Mouse (Mus musculus): Measurements from ENCODE around the gene Mmp9. TPM values are rescaled to one million over a fixed set of nuclear protein-coding genes. Genes with fewer than 3 reads are reported as not detected.

The Mmp9 gene
- polyA plus RNA-seq, 1 experiment from 2014 or later: 2.0 TPM

DNA sequence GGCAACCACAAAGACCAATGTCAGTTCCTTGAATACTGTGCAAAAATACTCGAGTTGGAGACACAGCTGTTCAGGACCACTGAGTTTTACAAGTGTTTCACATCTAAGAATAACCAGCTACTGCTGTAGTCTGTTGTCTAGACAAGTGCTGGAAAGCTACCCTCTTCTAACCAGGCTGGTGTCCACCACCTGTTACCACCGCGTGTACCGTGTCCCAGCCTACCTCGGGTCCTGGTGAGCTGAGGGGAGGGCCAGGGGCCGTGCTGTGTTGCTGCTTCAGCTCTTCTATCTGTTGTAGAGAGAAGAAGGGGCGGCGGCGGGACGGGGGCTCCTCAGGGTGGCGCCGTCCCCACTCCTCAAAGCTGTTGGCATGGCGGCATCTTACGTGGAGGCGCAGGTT is 41.5 kb upstream of the Mmp9 start:
- no peak for DNase-seq (ENCODE audit: low spot score, missing footprints)
- 90% methylated on average over 15 of the region's 15 CpGs for WGBS
- no peak overlapping the region for H3K4me2 ChIP-seq
- no peak overlapping the region for H3K9ac ChIP-seq (ENCODE audit: low read length)
- H3K4me1 ChIP-seq (ENCODE audit: control insufficient read depth, insufficient read depth, low read length): no peaks in the 10 kb centered on the region
- H3K9me3 ChIP-seq (ENCODE audit: control insufficient read depth, low read length): no peaks in the 10 kb centered on the region
- peaks cover 48% of the 10 kb centered on the region for H3K36me3 ChIP-seq (ENCODE audit: control insufficient read depth, insufficient read depth, low read length)
- no peak overlapping the region for H3K27ac ChIP-seq (ENCODE audit: low read depth, low read length)
- no peak overlapping the region for H3K4me3 ChIP-seq (ENCODE audit: low read depth, low read length)
- no peak for ATAC-seq (ENCODE audit: low FRiP score)
- H3K27me3 ChIP-seq (ENCODE audit: control insufficient read depth, insufficient read depth, low read length): no peaks in the 10 kb centered on the region

DNA sequence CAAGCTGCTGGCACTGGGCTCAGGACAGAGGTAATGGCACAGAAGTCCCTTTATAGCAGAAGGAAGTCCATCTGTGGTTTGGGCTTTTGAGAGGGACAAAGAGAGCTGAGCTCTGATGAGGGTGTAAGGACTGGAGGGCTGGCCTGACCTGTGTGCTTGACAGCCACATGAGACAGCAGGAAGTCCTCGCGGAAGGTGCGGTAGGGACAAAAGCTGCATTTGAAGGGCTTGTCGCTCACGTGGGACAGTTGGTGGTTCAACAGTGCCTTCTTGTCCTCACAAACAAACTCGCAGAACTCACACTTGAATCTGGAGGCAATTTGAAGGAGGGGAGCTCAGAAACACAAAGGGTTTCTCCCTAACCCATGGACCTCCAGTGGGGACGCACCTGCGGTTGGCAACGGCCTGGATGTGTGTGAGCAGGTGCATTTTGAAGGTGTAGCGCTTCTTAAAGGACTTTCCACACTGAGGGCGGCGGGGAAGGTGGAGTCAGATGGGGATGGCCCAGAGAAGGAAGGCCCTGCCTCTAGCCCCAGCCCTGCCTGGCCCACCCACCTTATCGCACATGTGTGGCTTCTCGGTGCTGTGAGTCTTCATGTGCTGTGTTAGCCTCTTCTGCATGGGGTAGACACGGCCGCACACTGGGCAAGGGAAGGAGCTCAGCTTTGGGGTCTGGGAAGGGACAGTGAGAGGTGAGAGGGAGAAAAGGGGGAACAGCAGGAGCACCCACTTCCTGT is 40.7 kb upstream of the Mmp9 start:
- H3K4me1 ChIP-seq (ENCODE audit: control insufficient read depth, insufficient read depth, low read length): no peaks in the 10 kb centered on the region
- ATAC-seq (ENCODE audit: low FRiP score) (no peak), DNase-seq (ENCODE audit: low spot score, missing footprints) (no peak)
- H3K4me3 ChIP-seq (ENCODE audit: low read depth, low read length): no peak overlapping the region
- H3K27ac ChIP-seq (ENCODE audit: low read depth, low read length): no peak overlapping the region
- 94% methylated on average over 16 of the region's 16 CpGs for WGBS
- H3K4me2 ChIP-seq: no peak overlapping the region
- no peaks in the 10 kb centered on the region for H3K27me3 ChIP-seq (ENCODE audit: control insufficient read depth, insufficient read depth, low read length)
- H3K9ac ChIP-seq (ENCODE audit: low read length): no peak overlapping the region
- peaks cover 49% of the 10 kb centered on the region for H3K36me3 ChIP-seq (ENCODE audit: control insufficient read depth, insufficient read depth, low read length)
- no peaks in the 10 kb centered on the region for H3K9me3 ChIP-seq (ENCODE audit: control insufficient read depth, low read length)

DNA sequence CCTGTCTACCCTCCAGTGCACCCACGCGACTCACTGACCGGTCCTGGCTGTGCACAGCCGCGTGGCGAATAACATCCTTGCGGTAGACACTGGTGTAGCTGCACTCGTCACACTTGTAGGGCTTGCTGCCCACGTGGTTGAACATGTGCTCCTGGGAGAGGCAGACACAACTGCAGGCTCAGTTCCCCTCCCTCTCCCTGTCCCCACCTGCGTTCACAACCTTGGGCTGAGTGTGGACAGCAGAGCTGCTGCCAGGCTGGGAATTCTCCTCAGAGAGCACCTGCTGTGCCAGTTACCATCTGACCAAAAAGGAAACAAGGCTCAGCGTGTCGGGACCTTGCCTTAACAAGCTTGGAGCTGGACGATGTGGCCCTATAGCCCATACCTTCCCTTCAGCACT is 39.2 kb upstream of the Mmp9 start:
- H3K36me3 ChIP-seq (ENCODE audit: control insufficient read depth, insufficient read depth, low read length): peaks cover 41% of the 10 kb centered on the region

DNA sequence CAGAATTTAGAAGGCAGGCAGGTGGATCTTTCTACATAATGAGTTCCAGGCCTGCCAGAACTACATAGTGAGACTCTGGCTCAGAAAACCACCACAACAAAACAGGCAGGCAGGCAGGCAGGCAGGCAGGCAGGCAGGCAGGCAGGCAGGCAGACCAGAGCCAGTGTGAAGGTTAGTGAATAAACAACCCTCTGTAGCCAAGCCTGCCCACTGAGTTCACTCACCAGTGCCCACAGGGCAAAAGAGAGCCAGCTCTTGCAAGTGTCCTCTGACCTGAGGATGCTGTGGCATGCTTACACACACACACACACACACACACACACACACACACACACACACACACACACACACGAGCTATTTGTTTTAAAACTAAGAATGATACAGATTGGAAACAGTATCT is 37.1 kb upstream of the Mmp9 start:
- WGBS: 86% methylated on average over 1 of the region's 1 CpGs
- no peak overlapping the region for H3K4me3 ChIP-seq (ENCODE audit: low read depth, low read length)
- no peaks in the 10 kb centered on the region for H3K4me1 ChIP-seq (ENCODE audit: control insufficient read depth, insufficient read depth, low read length)
- no peak overlapping the region for H3K27ac ChIP-seq (ENCODE audit: low read depth, low read length)
- H3K9ac ChIP-seq (ENCODE audit: low read length): no peak overlapping the region
- no peak for ATAC-seq (ENCODE audit: low FRiP score)
- peaks cover 54% of the 10 kb centered on the region for H3K36me3 ChIP-seq (ENCODE audit: control insufficient read depth, insufficient read depth, low read length)
- DNase-seq (ENCODE audit: low spot score, missing footprints): no peak
- H3K27me3 ChIP-seq (ENCODE audit: control insufficient read depth, insufficient read depth, low read length): no peaks in the 10 kb centered on the region
- H3K9me3 ChIP-seq (ENCODE audit: control insufficient read depth, low read length): peaks cover 5% of the 10 kb centered on the region
- no peak overlapping the region for H3K4me2 ChIP-seq

More for the DNA sequence above, 39.2 kb upstream of the Mmp9 start:
- WGBS: 95% methylated on average over 13 of the region's 13 CpGs
- Histone ChIP-seq H3K27ac (ENCODE audit: low read depth, low read length) (no peak overlapping the region), H3K4me1 (ENCODE audit: control insufficient read depth, insufficient read depth, low read length) (no peaks in the 10 kb centered on the region), H3K4me3 (ENCODE audit: low read depth, low read length) (no peak overlapping the region), H3K9ac (ENCODE audit: low read length) (no peak overlapping the region), H3K9me3 (ENCODE audit: control insufficient read depth, low read length) (peaks cover 5% of the 10 kb centered on the region), H3K27me3 (ENCODE audit: control insufficient read depth, insufficient read depth, low read length) (no peaks in the 10 kb centered on the region), H3K4me2 (no peak overlapping the region)
- no peak for ATAC-seq (ENCODE audit: low FRiP score)
- no peak for DNase-seq (ENCODE audit: low spot score, missing footprints)

DNA sequence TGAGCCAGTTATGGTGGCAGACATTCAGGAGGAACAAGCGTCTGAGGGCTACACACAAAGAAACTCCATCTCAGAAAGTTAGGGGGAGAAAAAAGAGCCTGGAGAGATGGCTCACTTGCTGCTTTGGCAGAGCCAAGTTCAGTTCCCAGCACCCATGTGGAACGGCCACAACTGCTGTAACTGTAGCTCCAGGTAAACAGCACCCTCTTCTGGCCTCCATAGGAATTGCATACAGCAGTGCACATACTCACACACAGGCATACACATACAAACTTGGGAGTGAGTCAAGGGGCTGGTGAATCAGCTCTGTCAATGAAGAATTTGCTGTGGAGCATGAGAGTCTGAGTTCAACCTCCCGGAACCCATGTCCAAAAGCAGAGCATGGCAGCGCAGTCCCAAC is 34.5 kb upstream of the Mmp9 start:
- Histone ChIP-seq H3K4me2 (no peak overlapping the region), H3K4me1 (ENCODE audit: control insufficient read depth, insufficient read depth, low read length) (peaks cover 10% of the 10 kb centered on the region; the same call in 1 of the 2 replicates), H3K9ac (ENCODE audit: low read length) (no peak overlapping the region), H3K4me3 (ENCODE audit: low read depth, low read length) (no peak overlapping the region), H3K27ac (ENCODE audit: low read depth, low read length) (no peak overlapping the region), H3K9me3 (ENCODE audit: control insufficient read depth, low read length) (peaks cover 5% of the 10 kb centered on the region), H3K27me3 (ENCODE audit: control insufficient read depth, insufficient read depth, low read length) (no peaks in the 10 kb centered on the region), H3K36me3 (ENCODE audit: control insufficient read depth, insufficient read depth, low read length) (peaks cover 40% of the 10 kb centered on the region)
- DNase-seq (ENCODE audit: low spot score, missing footprints): no peak
- 99% methylated on average over 4 of the region's 4 CpGs for WGBS
- ATAC-seq (ENCODE audit: low FRiP score): no peak

DNA sequence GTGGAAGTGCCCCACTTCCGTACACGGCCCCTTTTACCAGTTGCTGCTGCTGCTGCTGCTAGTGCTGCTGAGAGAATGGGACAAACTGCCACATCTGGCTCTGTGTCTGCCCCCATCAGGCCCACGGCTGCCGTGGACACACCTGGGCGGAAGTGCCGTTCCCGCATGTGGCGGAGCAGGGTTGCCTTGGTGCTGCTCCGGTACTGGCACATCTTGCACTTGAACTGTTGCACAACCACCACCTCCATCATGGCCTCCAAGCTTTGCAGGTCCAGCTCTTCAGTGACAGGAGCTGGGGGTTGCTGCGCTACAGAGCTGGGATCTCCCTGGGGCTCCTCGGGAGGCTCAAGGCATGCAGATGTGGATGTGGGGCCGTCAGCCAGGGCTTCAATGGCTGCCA is 33.1 kb upstream of the Mmp9 start:
- ATAC-seq (ENCODE audit: low FRiP score): no peak
- peaks cover 34% of the 10 kb centered on the region for H3K36me3 ChIP-seq (ENCODE audit: control insufficient read depth, insufficient read depth, low read length)

DNA sequence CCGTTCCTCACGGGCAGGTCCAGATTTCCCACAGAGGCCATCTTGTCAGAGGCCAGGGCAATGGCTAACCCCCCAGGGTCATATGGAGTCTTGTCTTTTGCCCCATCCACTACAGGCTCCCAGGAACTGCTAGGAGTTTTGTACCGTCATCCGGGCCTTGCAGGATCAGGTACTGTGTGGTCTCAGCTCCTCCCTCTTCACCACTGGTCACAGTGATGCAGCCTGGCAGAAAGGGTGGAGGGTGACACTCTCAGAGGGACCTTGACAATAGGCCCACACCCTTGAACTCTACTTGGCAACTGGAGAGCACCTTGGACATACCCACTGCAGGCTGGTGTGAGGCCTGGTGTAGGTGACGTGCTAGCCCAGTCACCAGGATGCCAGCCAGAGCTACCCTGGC is 32.6 kb upstream of the Mmp9 start:
- Histone ChIP-seq H3K9me3 (ENCODE audit: control insufficient read depth, low read length) (peaks cover 5% of the 10 kb centered on the region), H3K4me1 (ENCODE audit: control insufficient read depth, insufficient read depth, low read length) (peaks cover 14% of the 10 kb centered on the region), H3K4me3 (ENCODE audit: low read depth, low read length) (no peak overlapping the region), H3K36me3 (ENCODE audit: control insufficient read depth, insufficient read depth, low read length) (peaks cover 34% of the 10 kb centered on the region), H3K27ac (ENCODE audit: low read depth, low read length) (no peak overlapping the region), H3K4me2 (no peak overlapping the region), H3K9ac (ENCODE audit: low read length) (no peak overlapping the region), H3K27me3 (ENCODE audit: control insufficient read depth, insufficient read depth, low read length) (no peaks in the 10 kb centered on the region)
- no peak for DNase-seq (ENCODE audit: low spot score, missing footprints)
- 93% methylated on average over 5 of the region's 5 CpGs for WGBS
- ATAC-seq (ENCODE audit: low FRiP score): no peak

More for the DNA sequence above, 33.1 kb upstream of the Mmp9 start:
- 98% methylated on average over 12 of the region's 12 CpGs for WGBS
- no peak overlapping the region for H3K9ac ChIP-seq (ENCODE audit: low read length)
- no peak overlapping the region for H3K4me2 ChIP-seq
- H3K27me3 ChIP-seq (ENCODE audit: control insufficient read depth, insufficient read depth, low read length): no peaks in the 10 kb centered on the region
- peaks cover 5% of the 10 kb centered on the region for H3K9me3 ChIP-seq (ENCODE audit: control insufficient read depth, low read length)
- no peak overlapping the region for H3K27ac ChIP-seq (ENCODE audit: low read depth, low read length)
- H3K4me3 ChIP-seq (ENCODE audit: low read depth, low read length): no peak overlapping the region
- no peak for DNase-seq (ENCODE audit: low spot score, missing footprints)
- H3K4me1 ChIP-seq (ENCODE audit: control insufficient read depth, insufficient read depth, low read length): peaks cover 14% of the 10 kb centered on the region

DNA sequence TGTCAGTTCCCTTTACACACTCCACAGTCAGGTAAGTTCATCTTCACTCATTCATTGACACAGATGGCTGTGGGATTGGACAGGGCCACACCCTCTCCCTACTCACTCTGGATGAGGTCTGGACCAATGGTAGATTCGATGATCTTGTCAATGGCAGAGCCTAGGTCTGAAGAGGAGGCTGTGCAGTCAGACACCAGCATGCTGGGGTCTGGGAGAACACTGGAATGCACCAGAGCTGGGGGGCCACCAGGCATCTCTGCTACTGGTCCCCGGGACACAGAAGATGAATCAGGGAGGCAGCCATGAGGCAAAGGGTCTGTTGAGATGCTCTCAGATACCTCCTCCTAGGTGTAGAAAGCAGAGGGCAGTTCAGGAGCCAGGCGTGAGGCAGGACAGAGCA is 31.5 kb upstream of the Mmp9 start:
- DNase-seq (ENCODE audit: low spot score, missing footprints): no peak
- H3K27ac ChIP-seq (ENCODE audit: low read depth, low read length): no peak overlapping the region
- no peak for ATAC-seq (ENCODE audit: low FRiP score)
- H3K4me3 ChIP-seq (ENCODE audit: low read depth, low read length): no peak overlapping the region
- H3K9me3 ChIP-seq (ENCODE audit: control insufficient read depth, low read length): peaks cover 5% of the 10 kb centered on the region
- no peak overlapping the region for H3K4me2 ChIP-seq
- H3K9ac ChIP-seq (ENCODE audit: low read length): no peak overlapping the region
- H3K27me3 ChIP-seq (ENCODE audit: control insufficient read depth, insufficient read depth, low read length): no peaks in the 10 kb centered on the region
- peaks cover 14% of the 10 kb centered on the region for H3K4me1 ChIP-seq (ENCODE audit: control insufficient read depth, insufficient read depth, low read length)
- WGBS: 94% methylated on average over 3 of the region's 3 CpGs
- peaks cover 32% of the 10 kb centered on the region for H3K36me3 ChIP-seq (ENCODE audit: control insufficient read depth, insufficient read depth, low read length)

DNA sequence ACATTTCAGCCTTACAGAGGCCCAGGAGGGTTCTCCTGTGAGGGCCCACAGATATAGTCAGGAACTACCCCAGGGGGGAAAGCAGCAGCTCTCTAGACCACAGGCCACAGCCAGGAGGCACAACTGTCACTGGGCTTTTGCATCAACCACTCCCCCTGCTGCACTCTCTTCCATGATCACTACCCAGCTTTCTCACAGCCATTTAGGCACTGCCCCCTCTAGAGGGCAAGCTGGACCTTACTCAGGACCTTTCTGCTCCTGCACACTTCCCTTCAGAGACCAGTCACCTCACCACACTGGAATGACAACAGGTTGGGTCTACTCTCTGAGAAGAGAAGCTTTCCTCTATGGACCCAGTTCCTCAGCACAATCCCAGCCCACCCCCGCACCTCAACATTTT is 31.0 kb upstream of the Mmp9 start:
- no peak overlapping the region; the same call in 1 of the 2 replicates for H3K9ac ChIP-seq (ENCODE audit: low read length)
- no peak overlapping the region for H3K4me3 ChIP-seq (ENCODE audit: low read depth, low read length)
- H3K9me3 ChIP-seq (ENCODE audit: control insufficient read depth, low read length): peaks cover 5% of the 10 kb centered on the region
- peaks cover 31% of the 10 kb centered on the region for H3K36me3 ChIP-seq (ENCODE audit: control insufficient read depth, insufficient read depth, low read length)
- 75% methylated on average over 1 of the region's 1 CpGs for WGBS
- H3K4me2 ChIP-seq: peak overlapping the region; percentile 82; the same call in 1 of the 2 replicates
- no peak overlapping the region for H3K27ac ChIP-seq (ENCODE audit: low read depth, low read length)
- DNase-seq (ENCODE audit: low spot score, missing footprints) (no peak), ATAC-seq (ENCODE audit: low FRiP score) (no peak)
- peaks cover 14% of the 10 kb centered on the region for H3K4me1 ChIP-seq (ENCODE audit: control insufficient read depth, insufficient read depth, low read length)
- no peaks in the 10 kb centered on the region for H3K27me3 ChIP-seq (ENCODE audit: control insufficient read depth, insufficient read depth, low read length)
